Mouse (Mus musculus): Measurements from ENCODE around the gene Grtp1.
A peak's percentile ranks its signal among the peaks of the same experiment; 100 is the strongest.

The Grtp1 gene

DNA sequence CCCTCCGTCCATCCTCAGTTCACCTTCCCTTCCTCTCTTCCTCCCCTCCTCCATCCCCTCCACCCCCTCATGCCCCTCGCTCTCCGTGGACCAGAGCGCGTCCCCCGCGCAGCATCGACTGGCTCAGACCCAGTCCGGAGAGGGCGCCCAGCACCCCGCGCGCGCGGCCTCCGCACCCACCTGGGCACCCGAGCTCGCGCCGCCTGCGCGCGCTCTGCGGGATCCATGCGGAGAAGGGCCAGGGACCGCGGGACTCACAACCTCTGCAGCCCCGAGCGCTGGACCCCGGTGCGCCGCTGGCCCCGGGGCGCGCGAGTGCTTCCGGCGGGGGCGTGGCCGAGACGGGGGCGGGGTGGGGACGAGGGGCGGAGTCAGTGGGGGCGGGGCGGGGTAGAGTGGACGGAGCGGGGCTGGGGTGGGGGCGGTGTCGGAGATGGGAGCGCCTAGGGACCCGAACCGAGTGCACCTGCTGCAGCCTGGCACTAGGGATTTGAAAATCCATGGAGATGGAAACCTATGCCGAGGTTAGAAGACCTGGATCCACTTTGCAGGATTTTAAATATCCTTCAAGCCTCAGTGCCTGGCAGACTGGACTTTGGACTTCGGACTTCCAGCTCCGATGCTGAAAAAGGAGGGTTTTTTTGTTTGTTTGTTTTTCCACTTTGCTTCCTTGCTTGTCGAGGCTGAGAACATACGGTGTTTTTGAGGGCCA lies at the start of gene Grtp1:
Gene Grtp1 (minus strand): TSS at position 320 of the 712 bp plus-strand sequence.
- DNase-seq (ENCODE audit: low spot score), result peak; percentile 60

DNA sequence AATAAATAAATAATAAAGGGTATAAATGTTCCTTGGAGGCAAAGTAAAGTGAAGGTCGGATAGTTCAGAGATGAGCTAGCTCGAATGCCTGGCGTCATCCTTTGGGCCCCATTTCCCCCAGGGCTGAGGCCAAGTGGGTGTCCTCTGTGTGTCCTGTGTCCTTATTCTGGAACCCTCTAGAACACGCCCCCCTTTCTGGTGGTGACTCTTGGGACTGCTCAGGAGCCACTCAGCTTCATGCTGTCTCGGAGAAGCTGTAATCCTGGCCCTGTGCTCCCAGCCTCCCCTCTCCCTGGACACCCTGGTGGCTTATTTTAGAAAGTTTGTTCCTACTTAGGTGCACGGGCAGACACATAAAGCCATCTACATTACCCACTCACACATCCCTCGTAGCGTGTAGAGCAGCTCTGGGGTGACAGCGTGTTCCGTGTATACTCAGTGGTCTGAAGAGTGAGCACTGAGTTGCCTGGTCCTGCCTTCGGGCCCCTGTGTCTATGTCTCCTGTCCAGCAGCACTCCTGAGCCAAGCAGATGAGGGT lies 44.0 kb upstream of the Grtp1 start:
- no peak for DNase-seq (ENCODE audit: low spot score)

DNA sequence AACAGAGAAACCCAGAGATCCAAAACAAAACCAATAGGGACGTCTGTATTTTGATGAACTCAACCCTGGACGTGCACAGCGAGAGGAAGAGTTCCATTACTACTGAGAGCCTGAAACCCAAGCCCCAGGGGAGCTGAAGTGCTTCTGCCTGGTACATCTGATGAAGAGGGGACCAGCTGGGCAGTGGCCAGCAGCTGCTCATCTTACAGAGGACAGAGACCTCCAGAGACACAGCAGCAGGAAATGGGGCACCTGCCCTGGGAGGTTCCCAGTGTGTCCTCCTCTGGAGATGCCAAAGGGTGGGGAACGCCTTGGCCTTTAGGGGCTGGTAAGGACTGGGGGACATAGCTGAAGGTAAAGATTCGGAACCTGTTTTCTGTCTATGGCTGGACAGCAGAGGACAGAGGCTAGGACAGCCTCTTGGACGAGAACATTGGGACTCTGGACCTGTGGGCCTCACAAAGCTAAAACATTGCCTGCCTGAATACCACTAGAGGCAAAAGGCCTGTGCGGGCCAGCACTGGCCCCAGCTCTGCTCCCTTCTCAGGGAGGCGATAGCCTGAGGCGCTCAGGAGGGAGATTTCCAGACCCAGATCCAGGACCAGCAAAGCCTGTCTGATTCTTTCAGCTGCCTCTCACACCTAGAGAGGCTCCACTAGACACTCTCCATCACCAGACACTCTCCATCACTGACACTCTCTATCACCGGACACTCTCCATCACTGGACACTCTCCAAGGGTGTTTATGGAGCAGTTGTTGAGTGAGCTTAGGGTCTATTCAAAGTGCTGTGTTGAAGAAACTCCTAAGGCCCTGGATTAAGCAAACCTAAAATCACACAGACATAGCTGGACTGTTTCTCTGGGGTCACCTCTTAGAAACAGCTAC lies 42.8 kb upstream of the Grtp1 start:
- no peak for DNase-seq (ENCODE audit: low spot score)

DNA sequence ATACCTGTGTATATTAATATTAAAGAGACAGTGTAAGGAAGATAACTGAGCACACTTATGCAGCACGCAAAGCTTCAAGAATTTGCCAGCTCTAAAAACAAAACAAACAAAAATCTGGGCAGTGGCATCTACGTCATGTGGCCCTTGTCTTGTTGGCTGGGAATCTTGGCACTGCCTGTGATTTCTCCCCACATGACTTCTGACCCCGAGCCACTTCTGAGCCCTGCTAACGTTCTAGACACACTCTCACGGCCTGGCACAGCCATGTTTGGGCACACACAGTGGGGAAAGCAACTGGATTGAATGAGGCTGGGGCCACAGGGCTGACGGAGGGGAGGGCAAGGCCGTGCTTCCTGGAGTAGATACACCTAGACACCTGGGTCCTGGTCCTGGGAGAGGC lies 40.3 kb upstream of the Grtp1 start:
- no peak for DNase-seq (ENCODE audit: low spot score)

DNA sequence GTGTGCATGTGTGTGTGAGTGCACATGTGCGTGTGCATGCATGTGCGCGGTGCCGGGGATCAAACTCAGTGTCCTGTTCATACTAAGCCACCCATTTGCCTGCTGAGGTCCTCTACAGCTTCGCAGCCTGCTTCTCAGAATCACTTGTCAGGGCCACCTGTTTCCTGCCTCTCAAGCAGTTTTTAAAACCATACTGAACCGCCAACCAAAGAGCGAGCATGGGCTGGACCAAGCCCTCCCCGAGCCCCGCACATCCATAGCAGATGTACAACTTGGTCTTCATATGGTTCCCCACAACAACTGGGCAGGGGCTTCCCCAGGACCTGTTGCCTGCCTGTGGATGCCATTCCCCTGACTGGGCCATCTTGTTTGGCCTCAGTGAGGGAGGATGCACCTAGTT lies 39.6 kb upstream of the Grtp1 start:
- DNase-seq (ENCODE audit: low spot score), result no peak

DNA sequence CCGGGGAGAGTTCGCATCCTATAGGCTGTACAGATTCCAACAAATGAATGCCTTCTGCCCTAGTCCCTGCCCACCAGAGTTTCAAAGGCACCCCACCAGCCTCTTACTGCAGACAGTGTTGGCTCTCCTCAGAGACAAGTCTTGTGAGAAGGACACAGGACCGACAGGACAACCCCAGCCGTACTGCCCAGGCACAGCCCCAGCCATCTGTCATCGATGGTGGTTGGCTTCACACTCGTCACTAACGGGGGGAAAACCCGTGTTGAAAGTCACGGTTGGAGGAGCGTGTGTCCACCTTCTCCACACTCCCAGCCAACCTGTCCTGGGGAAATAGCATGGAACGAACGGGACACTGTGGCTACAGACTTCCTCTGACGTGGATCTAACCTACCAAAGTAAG lies 34.4 kb upstream of the Grtp1 start:
- DNase-seq (ENCODE audit: low spot score), result no peak

DNA sequence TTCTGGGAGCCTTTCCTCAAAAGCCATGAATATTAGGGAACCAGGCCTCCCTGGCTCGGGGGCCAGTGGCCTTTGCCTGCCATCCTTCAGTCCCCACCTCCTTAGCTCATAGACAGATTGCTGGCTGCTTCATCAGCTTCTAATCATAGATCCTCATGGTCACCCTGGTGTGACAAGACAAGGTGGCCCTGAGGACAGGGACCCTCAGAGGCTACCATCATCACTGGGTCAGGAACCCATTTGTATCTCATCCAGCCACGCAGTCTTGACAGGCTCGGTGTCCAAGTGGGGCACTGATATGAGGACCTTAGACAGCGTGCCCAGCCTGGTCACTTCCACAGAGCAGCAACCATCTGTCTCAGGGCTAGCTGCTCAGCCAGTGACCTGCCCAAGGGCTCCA lies 30.1 kb upstream of the Grtp1 start:
- DNase-seq (ENCODE audit: low spot score), result no peak

DNA sequence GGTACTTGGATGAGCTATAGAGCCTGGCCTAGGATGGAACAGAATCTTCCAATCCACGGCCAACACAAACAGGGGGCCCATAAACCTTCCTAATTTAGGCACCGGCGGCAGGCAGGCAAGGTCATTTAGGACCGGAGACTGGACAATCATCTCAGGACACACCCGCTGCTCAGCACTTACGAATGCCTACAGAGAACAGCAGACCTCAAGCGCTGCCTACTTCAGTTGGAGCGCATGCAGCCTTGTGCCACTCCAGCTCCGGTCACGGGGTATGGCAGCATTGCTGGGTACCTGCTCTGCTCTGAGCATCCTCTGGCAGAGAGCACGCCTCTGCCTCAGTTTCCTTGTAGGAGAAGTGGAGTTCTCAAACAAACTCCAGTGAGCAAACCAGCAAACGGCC lies 29.4 kb upstream of the Grtp1 start:
- no peak for DNase-seq (ENCODE audit: low spot score)

DNA sequence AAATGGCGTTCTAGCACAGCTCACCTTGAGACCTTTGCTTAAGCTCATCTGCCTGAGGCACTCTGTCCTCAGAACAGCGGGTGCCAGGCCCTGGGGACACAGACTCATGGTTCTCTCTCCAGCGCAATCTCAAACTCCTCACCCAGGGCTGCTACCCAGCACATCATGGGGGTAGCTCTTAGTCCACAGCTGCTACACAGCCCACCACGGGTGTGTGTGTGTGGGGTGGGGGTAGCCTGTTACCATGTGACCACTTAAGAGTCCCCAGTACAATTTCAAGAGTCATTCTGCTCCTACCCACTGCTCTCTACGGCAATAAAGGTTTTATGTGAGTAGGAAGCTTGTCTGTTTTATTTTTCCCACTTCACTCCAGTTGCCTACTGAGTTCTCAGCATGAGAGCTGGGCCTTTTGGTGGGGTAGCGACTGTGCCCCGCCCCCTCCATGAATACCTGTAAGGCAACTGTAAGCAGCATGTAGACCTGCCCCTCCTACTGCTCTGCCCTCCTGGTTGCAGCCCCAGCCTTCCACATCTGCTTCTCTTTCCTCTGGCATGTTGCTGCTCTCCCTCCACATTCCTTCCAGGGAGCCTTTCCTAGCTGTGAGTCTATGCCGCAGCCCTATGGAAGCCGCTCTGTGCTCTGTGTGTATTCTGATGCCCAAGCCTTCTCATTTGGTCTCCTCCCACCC lies 28.6 kb upstream of the Grtp1 start:
- DNase-seq (ENCODE audit: low spot score), result no peak

DNA sequence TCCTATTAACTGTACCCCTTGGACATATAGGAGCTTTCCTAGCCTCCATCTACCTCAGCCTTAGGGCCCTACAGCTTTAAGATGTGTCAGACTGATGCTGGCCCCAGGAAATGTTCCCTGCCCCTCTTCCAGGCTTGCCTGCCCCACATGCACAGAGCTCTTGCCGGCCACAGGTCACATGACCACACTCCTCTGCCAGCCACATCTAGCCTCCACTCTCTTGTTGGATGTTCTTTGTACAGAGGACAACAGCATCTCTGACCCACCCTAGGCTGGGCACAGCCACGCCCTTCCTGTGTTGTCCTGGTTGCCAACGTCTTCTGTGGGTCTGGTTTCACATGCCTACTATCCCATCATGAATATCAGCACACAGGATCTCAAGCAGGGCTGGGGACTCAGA lies 26.8 kb upstream of the Grtp1 start:
- DNase-seq (ENCODE audit: low spot score), result no peak

DNA sequence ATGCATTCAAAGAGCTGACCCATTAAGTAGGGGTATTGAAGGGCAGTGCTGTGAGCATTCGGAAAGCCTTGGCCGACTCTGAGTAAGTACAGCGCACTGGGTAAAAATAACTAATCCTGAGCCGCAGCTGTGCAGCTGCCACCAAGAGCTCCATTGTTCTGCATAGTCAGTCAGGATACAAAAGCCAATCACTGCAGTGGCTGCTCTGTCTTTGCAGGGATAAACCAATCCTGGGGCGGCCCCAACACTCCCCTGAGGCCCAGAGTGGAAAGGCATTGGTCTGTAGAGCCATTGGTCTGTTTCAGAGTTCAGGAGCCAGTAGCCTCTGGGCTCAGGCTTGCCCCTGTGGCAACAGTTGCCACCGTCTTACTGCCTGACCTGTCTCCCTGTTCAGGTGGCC lies 25.9 kb upstream of the Grtp1 start:
- DNase-seq (ENCODE audit: low spot score), result no peak

DNA sequence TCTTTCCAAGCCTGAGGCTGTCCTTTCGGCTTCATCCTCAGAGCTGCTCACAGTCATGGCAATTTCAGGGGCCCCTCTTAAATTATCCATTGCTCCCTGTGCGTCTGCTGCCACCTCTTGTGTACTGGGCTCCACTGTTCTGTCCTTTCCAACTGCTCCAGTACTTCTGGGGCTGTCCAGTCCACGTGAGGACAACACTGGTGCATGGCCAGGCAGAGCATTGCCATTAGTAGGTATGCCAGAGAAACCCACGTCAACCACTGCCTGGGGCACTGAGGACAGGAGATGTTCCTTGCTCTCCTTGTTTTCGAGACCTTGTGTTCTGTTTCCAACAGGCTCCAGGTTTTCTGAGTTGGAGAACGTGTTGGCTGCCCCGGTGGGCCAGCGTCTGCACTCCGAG lies 24.0 kb upstream of the Grtp1 start:
- DNase-seq (ENCODE audit: low spot score), result no peak

DNA sequence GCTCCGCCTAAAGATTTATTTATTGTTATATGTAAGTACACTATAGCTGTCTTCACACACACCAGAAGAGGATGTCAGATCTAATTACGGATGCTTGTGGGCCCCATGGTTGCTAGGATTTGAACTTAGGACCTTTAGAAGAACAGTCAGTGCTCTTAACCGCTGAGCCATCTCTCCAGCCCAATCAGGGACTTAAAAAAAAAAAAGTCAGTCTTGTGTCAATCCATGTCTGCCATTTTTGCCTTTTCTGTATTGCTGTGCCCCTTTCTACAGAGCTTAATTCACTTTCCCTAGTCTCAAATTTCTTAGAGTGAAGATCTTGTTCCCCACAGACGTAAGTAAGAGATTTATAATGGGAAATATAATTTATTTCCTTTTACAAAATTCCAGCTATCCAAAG lies 18.0 kb upstream of the Grtp1 start:
- DNase-seq (ENCODE audit: low spot score), result no peak

DNA sequence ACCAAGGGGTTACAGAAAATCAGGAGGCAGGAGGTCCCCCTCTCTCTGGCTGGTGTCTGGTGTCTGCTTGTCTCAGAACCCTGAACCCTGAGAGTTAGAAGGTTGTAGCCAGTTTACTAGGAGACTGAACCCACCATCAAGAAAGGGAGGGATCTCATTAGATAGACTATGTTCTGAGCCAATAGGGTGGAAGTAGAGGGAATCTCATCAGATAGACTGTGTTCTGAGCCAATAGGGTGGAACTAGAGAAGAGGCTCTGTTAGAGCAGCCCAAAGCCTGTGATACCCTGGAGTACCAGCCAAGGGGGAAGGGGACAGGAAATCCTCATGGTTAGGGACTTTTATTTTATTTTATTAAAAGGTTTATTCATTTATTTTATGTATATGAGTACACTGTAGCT lies 17.6 kb upstream of the Grtp1 start:
- DNase-seq (ENCODE audit: low spot score), result no peak

DNA sequence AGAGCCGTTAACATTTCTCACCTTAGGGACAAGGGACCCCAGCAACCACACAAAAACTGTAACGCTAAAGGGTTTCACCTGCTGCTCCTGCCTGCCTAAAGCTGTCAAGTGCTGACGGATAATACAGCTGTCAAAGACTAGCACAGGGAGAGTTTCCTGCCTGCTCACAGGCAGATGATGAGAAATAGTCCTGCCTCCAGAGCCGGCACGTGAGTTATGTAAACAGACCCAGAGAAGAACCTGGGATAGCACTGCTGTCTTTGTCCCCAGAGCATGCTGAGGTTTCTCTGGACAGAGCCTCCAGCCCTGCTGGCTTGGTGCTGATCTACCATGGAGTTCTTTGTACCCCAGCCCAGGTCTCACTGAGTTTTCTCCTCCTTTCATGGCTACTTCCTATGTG lies 16.7 kb upstream of the Grtp1 start:
- DNase-seq (ENCODE audit: low spot score), result no peak

DNA sequence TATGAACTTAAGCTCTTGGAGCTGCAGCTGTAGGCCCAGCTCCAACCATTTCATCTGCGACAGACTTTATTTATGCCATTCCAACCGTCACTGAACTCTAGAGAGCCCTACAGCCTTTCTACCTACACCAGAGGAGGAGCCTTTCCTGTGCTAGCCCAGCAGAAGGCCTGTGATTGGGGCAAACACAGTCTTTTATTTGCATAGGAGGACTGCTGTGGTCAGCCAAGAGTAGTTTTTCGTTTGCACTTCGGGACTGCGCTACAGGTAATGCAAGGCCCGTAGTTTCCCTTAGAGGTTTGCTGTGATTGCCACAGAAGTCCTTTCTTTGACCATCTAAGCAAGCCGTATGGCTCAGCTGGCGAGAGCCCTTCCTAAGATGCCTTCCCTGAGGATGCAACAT lies 16.0 kb upstream of the Grtp1 start:
- DNase-seq (ENCODE audit: low spot score), result no peak

DNA sequence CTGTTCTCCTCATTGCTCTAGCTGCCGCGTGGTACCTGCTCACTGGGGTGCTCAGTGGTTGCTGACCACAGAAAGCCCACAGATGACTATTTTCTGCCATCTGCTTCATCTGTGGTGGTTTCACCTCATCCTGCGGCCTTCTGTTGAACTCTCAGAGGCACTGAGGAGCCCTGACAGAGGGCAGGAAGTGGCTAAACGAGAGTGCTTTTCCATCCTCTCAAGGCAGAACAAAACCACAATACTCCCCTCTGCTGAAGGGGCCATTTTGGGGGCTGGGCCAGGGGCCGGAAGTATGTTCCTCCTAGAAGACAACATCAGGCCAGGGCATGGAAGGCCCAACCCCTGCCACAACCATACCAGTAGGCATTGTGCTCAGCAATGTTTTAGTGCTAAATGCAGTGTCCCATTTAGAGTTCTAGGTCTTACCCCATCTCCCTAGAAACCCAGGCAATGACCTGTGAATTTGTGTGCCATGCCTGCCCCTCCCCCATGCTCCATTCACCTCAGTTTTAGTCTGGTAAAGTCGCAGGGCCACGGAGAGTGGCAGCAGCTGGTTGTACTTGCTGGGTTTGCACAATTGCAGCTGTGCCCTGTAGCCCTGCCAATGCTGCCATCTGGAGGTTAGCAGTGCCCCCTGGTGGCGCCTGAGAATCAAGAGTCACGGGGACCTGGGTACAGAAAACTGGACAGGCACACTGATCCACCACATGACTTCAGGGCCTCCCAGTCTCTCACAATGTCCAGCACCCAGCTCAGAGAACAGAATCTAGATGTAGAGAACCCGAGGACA lies 13.3 kb upstream of the Grtp1 start:
- peak; percentile 90 for DNase-seq (ENCODE audit: low spot score)

DNA sequence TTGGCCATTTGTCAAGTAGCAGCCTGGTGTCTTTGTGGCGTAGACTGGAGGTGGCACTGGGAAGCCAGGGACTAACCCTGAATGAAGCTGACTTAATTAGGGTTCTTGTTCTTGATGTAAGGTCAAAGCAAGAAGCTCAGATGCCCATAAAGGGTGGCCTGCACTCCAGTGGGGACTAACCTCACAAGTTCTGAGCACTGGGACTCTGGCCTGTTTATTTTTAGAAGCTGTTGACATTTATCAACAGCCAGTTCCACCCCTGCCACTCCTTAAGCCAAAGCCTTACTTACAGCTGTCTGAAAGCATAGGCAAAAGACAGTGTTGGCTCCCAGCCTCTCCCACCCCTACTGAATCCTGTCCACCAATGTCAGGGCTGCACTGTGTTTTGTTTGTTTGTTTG lies 9.3 kb upstream of the Grtp1 start:
- DNase-seq (ENCODE audit: low spot score), result no peak

DNA sequence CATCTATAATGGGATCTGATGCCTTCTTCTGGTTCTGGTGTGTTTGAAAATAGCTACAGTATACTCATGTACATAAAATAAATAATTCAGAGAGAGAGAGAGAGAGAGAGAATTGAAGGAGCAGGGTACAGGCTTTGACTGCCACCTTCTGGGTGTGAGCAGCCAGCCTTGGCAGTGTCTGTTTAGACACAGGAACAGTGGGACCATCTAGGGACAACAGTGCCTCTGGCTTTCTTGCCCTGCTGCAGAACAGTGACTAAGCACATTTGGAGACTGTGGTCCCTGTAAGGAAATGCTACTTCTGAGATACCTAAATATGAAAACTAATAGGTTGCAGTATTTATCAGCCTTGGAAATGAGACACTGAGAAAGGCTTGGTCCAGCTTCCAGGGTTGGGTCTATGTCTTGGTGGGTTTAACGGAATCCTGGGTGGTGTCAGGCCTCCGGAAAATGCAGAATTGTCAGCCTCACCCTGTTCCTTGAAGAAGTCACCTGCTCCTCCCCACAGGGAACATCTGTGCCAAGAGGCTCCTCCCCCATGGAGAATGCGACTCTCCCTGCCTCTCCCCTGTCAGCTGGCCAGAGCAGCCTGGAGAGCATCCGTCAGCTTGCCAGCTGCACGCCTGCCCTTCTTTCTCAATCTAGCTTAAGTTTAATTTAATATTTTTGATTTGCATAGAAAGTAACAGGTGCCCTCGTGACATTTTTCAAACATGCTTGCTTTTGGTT lies 8.4 kb upstream of the Grtp1 start:
- peak; percentile 42 for DNase-seq (ENCODE audit: low spot score)

DNA sequence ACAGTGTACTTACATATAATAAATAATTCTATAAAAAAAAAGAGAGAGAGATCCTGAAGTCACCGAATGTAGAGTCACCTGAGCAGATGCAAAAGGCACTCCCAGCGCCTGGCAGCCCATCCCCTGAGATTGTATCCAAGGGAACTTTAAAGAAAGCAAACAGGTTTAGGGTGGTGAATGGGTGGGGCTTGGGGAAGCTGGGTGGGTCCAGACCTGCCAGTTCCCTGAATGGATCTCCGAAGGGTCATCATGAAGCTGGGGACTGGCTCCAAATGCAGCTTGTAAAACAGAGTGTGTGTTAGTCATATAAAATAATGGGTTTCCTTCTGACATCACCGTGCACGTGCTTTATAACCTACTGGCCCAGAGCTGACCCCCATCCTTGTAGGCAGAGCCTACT lies 5.9 kb upstream of the Grtp1 start:
- peak; percentile 53 for DNase-seq (ENCODE audit: low spot score)

DNA sequence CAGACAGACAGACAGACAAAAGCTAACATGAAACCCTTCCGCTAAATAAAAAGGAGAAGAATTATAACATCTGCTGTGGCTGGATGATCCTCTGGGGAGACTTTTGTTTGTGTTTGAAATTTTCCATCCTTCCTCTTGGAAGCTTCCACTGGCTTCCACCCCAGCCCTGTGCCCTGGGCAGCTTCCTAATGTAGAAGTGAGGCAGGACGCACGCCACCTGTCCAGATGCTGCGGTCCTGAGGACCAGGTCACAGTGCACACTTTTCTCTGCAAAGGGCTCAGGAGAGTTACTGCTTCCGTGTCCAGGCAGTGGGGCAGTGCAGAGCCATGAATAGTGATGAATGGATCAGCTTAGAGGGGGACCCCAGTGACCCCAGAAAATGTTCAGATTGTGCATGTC lies 4.9 kb upstream of the Grtp1 start:
- DNase-seq (ENCODE audit: low spot score), result no peak

All from urinary bladder, postnatal 14 days (tissue).